In genomic region chr14:24867816-24868215, GRCm38 (mm10) we compare ENCODE assay signal across 28 mouse cellular contexts.
"Had no signal": no experiment of that assay in that cellular context is flagged by ENCODE, and none has a peak within 500 bp of the region (broad histone marks: within the 10 kb centered on the region; RNA-seq: fewer than 3 reads in every experiment).

No protein-coding gene starts in this region.

- DNase-seq: gastrocnemius, adult 2 months; gastrocnemius, postnatal 10 days; gastrocnemius, postnatal 25 days; heart, adult 18-20 months; heart, postnatal 14 days; heart, postnatal 4 days; kidney, adult 18-20 months; kidney, adult 8-10 months; kidney, postnatal 10 days; kidney, postnatal 25 days; kidney, postnatal 4 days; layer of hippocampus, adult 9-11 months; layer of hippocampus, postnatal 36 days; left cerebral cortex, postnatal 4 days had no signal

- H3K4me1 ChIP-seq: liver, embryonic 12.5 days had no signal

- ATAC-seq: hindbrain, embryonic 16.5 days; inflammation-experienced regulatory T-cells, adult 6 months; intestine, embryonic 15.5 days; intestine, postnatal 0 days; liver, embryonic 12.5 days had no signal

- H3K9ac ChIP-seq: heart, embryonic 13.5 days; heart, embryonic 15.5 days; hindbrain, embryonic 12.5 days; hindbrain, embryonic 14.5 days; intestine, embryonic 15.5 days; limb, embryonic 13.5 days; limb, embryonic 15.5 days; liver, embryonic 12.5 days had no signal

- H3K4me3 ChIP-seq: gastrocnemius, adult 2 months; heart, embryonic 13.5 days; heart, embryonic 15.5 days; hindbrain, embryonic 10.5 days; hindbrain, embryonic 12.5 days; intestine, embryonic 15.5 days; layer of hippocampus, adult 2 months; limb, embryonic 13.5 days; limb, embryonic 15.5 days; liver, embryonic 12.5 days had no signal

- H3K27ac ChIP-seq: gastrocnemius, adult 2 months; heart, embryonic 13.5 days; heart, embryonic 15.5 days; hindbrain, embryonic 10.5 days; hindbrain, embryonic 12.5 days; hindbrain, embryonic 14.5 days; intestine, embryonic 15.5 days; layer of hippocampus, adult 2 months; limb, embryonic 13.5 days; limb, embryonic 15.5 days; liver, embryonic 12.5 days had no signal

- H3K4me2 ChIP-seq: heart, embryonic 11.5 days; heart, embryonic 13.5 days; heart, embryonic 15.5 days; hindbrain, embryonic 12.5 days; hindbrain, embryonic 14.5 days; intestine, embryonic 15.5 days; limb, embryonic 13.5 days; limb, embryonic 15.5 days; liver, embryonic 12.5 days had no signal

- H3K36me3 ChIP-seq: heart, embryonic 13.5 days; heart, embryonic 15.5 days; hindbrain, embryonic 10.5 days; hindbrain, embryonic 12.5 days; intestine, embryonic 15.5 days; limb, embryonic 13.5 days; limb, embryonic 15.5 days; liver, embryonic 12.5 days had no signal

- H3K9me3 ChIP-seq: heart, embryonic 13.5 days; heart, embryonic 15.5 days; hindbrain, embryonic 10.5 days; hindbrain, embryonic 12.5 days; intestine, embryonic 15.5 days; limb, embryonic 13.5 days; limb, embryonic 15.5 days; liver, embryonic 12.5 days had no signal

- H3K27me3 ChIP-seq: heart, embryonic 13.5 days; heart, embryonic 15.5 days; hindbrain, embryonic 12.5 days; intestine, embryonic 15.5 days; limb, embryonic 13.5 days; limb, embryonic 15.5 days; liver, embryonic 12.5 days had no signal
